Mouse (Mus musculus) heart, embryonic 15.5 days (tissue): ENCODE data around the gene Tmtc2. TPM values are rescaled to one million over a fixed set of nuclear protein-coding genes. Genes with fewer than 3 reads are reported as not detected.

Experiments
- ATAC-seq: fragments of 200-750 bp; cut with Nextera tagmentation; replicated peaks from 2 replicates; pipeline ENCODE4 v1.8.0; 2017; ENCODE audit warnings: low read depth, moderate TSS enrichment; ENCODE audit not compliant: insufficient number of reproducible peaks, insufficient read depth, low FRiP score
- H3K27ac ChIP-seq: fragments of 300-500 bp; sonication (generic); 2 replicates; pipeline ENCODE4 v1.5.1; 2015; ENCODE audit warnings: mild to moderate bottlenecking, inconsistent platforms
- H3K27me3 ChIP-seq: fragments of 300-500 bp; sonication (generic); 2 replicates; pipeline ENCODE4 v1.6.1; 2015; ENCODE audit warnings: inconsistent platforms
- H3K36me3 ChIP-seq: fragments of 300-500 bp; sonication (generic); 2 replicates; pipeline ENCODE4 v1.6.1; 2015; ENCODE audit warnings: mild to moderate bottlenecking, inconsistent platforms
- H3K4me1 ChIP-seq: fragments of 300-500 bp; sonication (generic); replicated peaks from 2 replicates; pipeline ENCODE4 v1.6.1; 2015; ENCODE audit warnings: inconsistent platforms
- H3K4me2 ChIP-seq: fragments of 300-500 bp; sonication (generic); 2 replicates; pipeline ENCODE4 v1.6.1; 2015; ENCODE audit warnings: inconsistent platforms, mild to moderate bottlenecking, moderate library complexity
- H3K4me3 ChIP-seq: fragments of 300-500 bp; sonication (generic); 2 replicates; pipeline ENCODE4 v1.5.1; 2015; ENCODE audit warnings: mild to moderate bottlenecking, inconsistent platforms
- H3K9ac ChIP-seq: fragments of 300-500 bp; sonication (generic); 2 replicates; pipeline ENCODE4 v1.6.1; 2015; ENCODE audit warnings: mild to moderate bottlenecking, inconsistent platforms
- H3K9me3 ChIP-seq: fragments of 300-500 bp; sonication (generic); replicated peaks from 2 replicates; pipeline ENCODE4 v1.6.1; 2016; ENCODE audit warnings: inconsistent platforms
- WGBS: fragments of 180-500 bp; shearing (Covaris S2); methylation state at CpG from one replicate; pipeline ENCODE4 v1.1.7; 2015; ENCODE audit warnings: mixed read lengths; 5-methylcytosine and 5-hydroxymethylcytosine counted together
- polyA plus RNA-seq: library from polyadenylated mRNA; unstranded; fragments of >200 nt; fragmentation: Nextera tagmentation; extraction: Ambion mirVana; gene quantifications from 2 replicates; pipeline ENCODE4 v1.2.1, GENCODE M21; 2015

The Tmtc2 gene
- polyA plus RNA-seq, 1 experiment from 2014 or later: 3.3 TPM

- no peaks in the 10 kb centered on the region for H3K36me3 ChIP-seq
- no peak for ATAC-seq
- H3K27me3 ChIP-seq: no peaks in the 10 kb centered on the region
- no peaks in the 10 kb centered on the region for H3K4me1 ChIP-seq
- H3K9me3 ChIP-seq: no peaks in the 10 kb centered on the region
- WGBS: 81% methylated on average over 2 of the region's 2 CpGs
- no peak overlapping the region for H3K4me2 ChIP-seq
- H3K9ac ChIP-seq: no peak overlapping the region
- H3K4me3 ChIP-seq: no peak overlapping the region
- H3K27ac ChIP-seq: no peak overlapping the region
Measured at GRCm38 (mm10) chr10:105544004-105545003, 29.9 kb downstream of the Tmtc2 start.

- Histone ChIP-seq H3K4me1 (no peaks in the 10 kb centered on the region), H3K36me3 (no peaks in the 10 kb centered on the region), H3K9me3 (no peaks in the 10 kb centered on the region), H3K27ac (no peak overlapping the region), H3K4me3 (no peak overlapping the region), H3K4me2 (no peak overlapping the region), H3K27me3 (no peaks in the 10 kb centered on the region), H3K9ac (no peak overlapping the region)
- ATAC-seq: no peak
- WGBS: 92% methylated on average over 6 of the region's 6 CpGs
Measured at GRCm38 (mm10) chr10:105542081-105542480, 32.2 kb downstream of the Tmtc2 start.

- Histone ChIP-seq H3K4me3 (no peak overlapping the region), H3K36me3 (no peaks in the 10 kb centered on the region), H3K4me1 (no peaks in the 10 kb centered on the region), H3K9ac (no peak overlapping the region), H3K27me3 (no peaks in the 10 kb centered on the region), H3K4me2 (no peak overlapping the region), H3K27ac (no peak overlapping the region), H3K9me3 (no peaks in the 10 kb centered on the region)
- 63% methylated on average over 5 of the region's 5 CpGs for WGBS
- no peak for ATAC-seq
Measured at GRCm38 (mm10) chr10:105539697-105540096, 34.6 kb downstream of the Tmtc2 start.

GRCm38 (mm10) chr10:105536910-105537309, 37.3 kb downstream of the Tmtc2 start:
- no peak for ATAC-seq
- WGBS: 67% methylated on average over 4 of the region's 4 CpGs
- H3K36me3 ChIP-seq: no peaks in the 10 kb centered on the region
- no peak overlapping the region for H3K4me2 ChIP-seq
- peaks cover 10% of the 10 kb centered on the region; the same call in 1 of the 2 replicates for H3K4me1 ChIP-seq
- no peaks in the 10 kb centered on the region for H3K27me3 ChIP-seq
- no peak overlapping the region for H3K27ac ChIP-seq
- no peak overlapping the region for H3K9ac ChIP-seq
- no peak overlapping the region for H3K4me3 ChIP-seq
- no peaks in the 10 kb centered on the region for H3K9me3 ChIP-seq

- Histone ChIP-seq H3K27ac (no peak overlapping the region), H3K4me3 (no peak overlapping the region), H3K4me2 (no peak overlapping the region), H3K27me3 (no peaks in the 10 kb centered on the region), H3K9me3 (no peaks in the 10 kb centered on the region), H3K4me1 (peaks cover 10% of the 10 kb centered on the region), H3K36me3 (no peaks in the 10 kb centered on the region), H3K9ac (no peak overlapping the region)
- no peak for ATAC-seq
Measured at GRCm38 (mm10) chr10:105535848-105536247, 38.4 kb downstream of the Tmtc2 start.

GRCm38 (mm10) chr10:105532747-105533146, 41.5 kb downstream of the Tmtc2 start:
- Histone ChIP-seq H3K36me3 (no peaks in the 10 kb centered on the region), H3K4me2 (0 out of 2 replicates have a peak overlapping the region, but pooled peaks have one; percentile 18), H3K27ac (no peak overlapping the region), H3K9me3 (no peaks in the 10 kb centered on the region), H3K4me1 (peaks cover 22% of the 10 kb centered on the region), H3K27me3 (no peaks in the 10 kb centered on the region), H3K9ac (no peak overlapping the region), H3K4me3 (no peak overlapping the region)
- 43% methylated on average over 7 of the region's 7 CpGs for WGBS
- peak; percentile 76; the same call in 1 of the 2 replicates for ATAC-seq

GRCm38 (mm10) chr10:105532019-105532525, 42.2 kb downstream of the Tmtc2 start:
- Histone ChIP-seq H3K9me3 (no peaks in the 10 kb centered on the region), H3K27me3 (no peaks in the 10 kb centered on the region), H3K4me2 (no peak overlapping the region), H3K9ac (no peak overlapping the region), H3K4me3 (no peak overlapping the region), H3K27ac (no peak overlapping the region), H3K36me3 (no peaks in the 10 kb centered on the region), H3K4me1 (peaks cover 22% of the 10 kb centered on the region)
- 88% methylated on average over 5 of the region's 5 CpGs for WGBS
- ATAC-seq: no peak

- Histone ChIP-seq H3K4me1 (peaks cover 22% of the 10 kb centered on the region), H3K27ac (no peak overlapping the region), H3K4me2 (no peak overlapping the region), H3K4me3 (no peak overlapping the region), H3K9me3 (no peaks in the 10 kb centered on the region), H3K27me3 (no peaks in the 10 kb centered on the region), H3K36me3 (no peaks in the 10 kb centered on the region), H3K9ac (no peak overlapping the region)
- no peak for ATAC-seq
- 81% methylated on average over 9 of the region's 9 CpGs for WGBS
Measured at GRCm38 (mm10) chr10:105531080-105531894, 43.0 kb downstream of the Tmtc2 start.

GRCm38 (mm10) chr10:105523405-105524088, 50.7 kb downstream of the Tmtc2 start:
- Histone ChIP-seq H3K9me3 (no peaks in the 10 kb centered on the region), H3K4me3 (0 out of 2 replicates have a peak overlapping the region, but pooled peaks have one; percentile 17), H3K4me2 (peak overlapping the region; percentile 51), H3K27ac (peak overlapping the region; percentile 71), H3K4me1 (peaks cover 25% of the 10 kb centered on the region), H3K36me3 (no peaks in the 10 kb centered on the region), H3K27me3 (no peaks in the 10 kb centered on the region), H3K9ac (no peak overlapping the region; the same call in 1 of the 2 replicates)
- ATAC-seq: no peak
- 11% methylated on average over 8 of the region's 8 CpGs for WGBS

- Histone ChIP-seq H3K4me1 (peaks cover 25% of the 10 kb centered on the region), H3K9me3 (no peaks in the 10 kb centered on the region), H3K4me2 (peak overlapping the region; percentile 12), H3K27me3 (no peaks in the 10 kb centered on the region), H3K4me3 (no peak overlapping the region), H3K27ac (peak overlapping the region; percentile 71), H3K36me3 (no peaks in the 10 kb centered on the region), H3K9ac (no peak overlapping the region)
- 36% methylated on average over 7 of the region's 7 CpGs for WGBS
- ATAC-seq: no peak
Measured at GRCm38 (mm10) chr10:105522431-105522830, 51.8 kb downstream of the Tmtc2 start.
